Mouse (Mus musculus) megakaryocyte, embryonic 14.5 days (primary cell): ENCODE data around the gene Epb41l2.

ENCODE experiments used
- FLI1 ChIP-seq: IDR thresholded peaks from 2 replicates; pipeline ENCODE4 v1.6.1; 2012; ENCODE audit warnings: low read length, inconsistent platforms, mixed read lengths
- GATA1 ChIP-seq: IDR thresholded peaks from 3 replicates; pipeline ENCODE4 v1.6.1; 2012; ENCODE audit warnings: mixed read lengths, low read length, inconsistent platforms, borderline replicate concordance

DNA sequence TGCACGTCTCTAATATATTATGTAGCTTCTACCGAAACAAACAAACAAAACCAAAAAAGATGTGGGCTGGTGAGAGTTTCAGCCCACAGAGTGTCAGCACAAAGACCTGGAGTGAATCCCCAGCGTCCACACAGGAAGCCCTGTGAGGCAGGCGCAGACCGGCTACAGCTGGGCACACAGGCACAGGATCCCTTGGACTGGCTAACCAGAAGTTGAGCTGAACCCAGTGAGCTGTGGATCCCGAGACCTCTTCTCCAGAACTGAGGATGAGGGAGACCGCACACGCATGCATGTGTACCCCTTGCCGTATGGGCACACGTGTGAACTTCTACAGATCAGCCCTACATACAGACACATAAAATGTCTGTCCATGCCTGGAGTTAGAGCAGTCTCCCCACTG is 94.2 kb downstream of the Epb41l2 start:
- no peak for TF ChIP-seq GATA1
- TF ChIP-seq FLI1: no peak
